Mouse (Mus musculus): ENCODE measurements around the gene Gli2. TPM values are rescaled to one million over a fixed set of nuclear protein-coding genes. Genes with fewer than 3 reads are reported as not detected.

Gli2 gene
- polyA plus RNA-seq, 1 experiment: 13.6 TPM

DNA sequence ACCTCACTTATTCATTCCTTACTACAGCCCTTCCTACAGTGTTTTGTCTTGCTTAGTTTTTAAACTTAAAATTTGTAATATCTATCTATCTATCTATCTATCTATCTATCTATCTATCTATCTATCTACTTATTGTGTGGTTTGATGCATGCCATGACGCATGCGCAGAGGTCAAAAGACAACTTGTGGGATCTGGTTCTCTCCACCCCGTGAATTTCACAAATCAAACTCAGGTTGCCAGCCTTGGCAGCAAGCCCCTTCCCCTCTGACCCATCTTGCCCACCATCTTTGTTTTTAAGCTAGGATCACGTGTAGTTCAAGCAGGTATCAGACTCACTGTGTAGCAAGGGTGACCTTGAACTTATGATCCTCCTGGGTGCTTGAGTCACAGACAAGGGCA is 22.9 kb upstream of the Gli2 start:
- TF ChIP-seq CTCF (IDR thresholded peaks at IDR 0.05; ENCODE audit: borderline replicate concordance, insufficient read depth, low read length): no peak
- TF ChIP-seq POLR2A (IDR thresholded peaks at IDR 0.05; ENCODE audit: low read depth, low read length): no peak
- H3K4me1 ChIP-seq (ENCODE audit: control insufficient read depth, insufficient read depth, low read length): no peaks in the 10 kb centered on the region
- no peak overlapping the region for H3K27ac ChIP-seq (ENCODE audit: insufficient read depth, low read length)
- no peak overlapping the region for H3K4me3 ChIP-seq (ENCODE audit: insufficient read depth, low read length)

DNA sequence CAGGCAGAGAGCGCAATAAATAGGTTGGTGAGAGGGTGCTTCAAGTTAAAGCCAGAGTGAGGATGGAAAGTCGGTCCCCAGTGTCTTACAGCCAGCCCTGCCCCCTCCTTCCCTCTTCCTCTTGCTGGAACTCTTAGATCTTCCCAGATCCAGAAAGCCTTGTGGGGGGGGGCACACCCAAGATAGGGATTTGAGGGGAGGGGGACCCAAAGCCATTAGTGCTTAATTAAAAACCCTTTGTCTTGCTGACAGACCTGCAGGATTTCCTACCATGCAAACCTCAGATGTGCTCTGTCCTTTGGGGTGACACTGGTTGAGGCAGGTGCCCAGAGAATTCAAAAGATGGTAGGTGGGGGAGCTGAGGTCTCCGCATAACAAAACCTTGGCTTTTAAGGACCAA is 22.5 kb upstream of the Gli2 start:
- H3K27ac ChIP-seq (ENCODE audit: insufficient read depth, low read length): no peak overlapping the region
- no peaks in the 10 kb centered on the region for H3K4me1 ChIP-seq (ENCODE audit: control insufficient read depth, insufficient read depth, low read length)
- TF ChIP-seq CTCF (IDR thresholded peaks at IDR 0.05; ENCODE audit: borderline replicate concordance, insufficient read depth, low read length) (no peak), POLR2A (IDR thresholded peaks at IDR 0.05; ENCODE audit: low read depth, low read length) (no peak)
- no peak overlapping the region for H3K4me3 ChIP-seq (ENCODE audit: insufficient read depth, low read length)

DNA sequence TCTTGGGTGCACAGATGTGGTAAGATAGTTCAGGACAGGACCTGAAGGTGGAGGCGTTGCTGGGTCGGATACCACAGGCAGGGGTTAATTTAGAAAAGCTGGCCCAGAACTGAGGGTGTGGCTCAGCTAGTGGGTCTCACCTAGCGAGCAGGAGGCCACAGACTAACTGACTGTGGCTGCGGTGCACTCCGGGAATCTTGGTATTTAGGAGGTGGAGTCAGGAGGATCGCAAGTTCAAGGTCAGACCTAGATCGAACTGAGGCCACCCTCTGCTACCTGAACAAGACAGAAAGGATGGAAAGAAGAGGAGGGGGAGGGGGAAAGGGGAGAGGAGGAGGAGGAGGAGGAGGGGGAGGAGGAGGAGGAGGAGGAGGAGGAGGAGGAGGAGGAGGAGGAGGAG is 22.1 kb upstream of the Gli2 start:
- no peaks in the 10 kb centered on the region for H3K4me1 ChIP-seq (ENCODE audit: control insufficient read depth, insufficient read depth, low read length)
- H3K27ac ChIP-seq (ENCODE audit: insufficient read depth, low read length): no peak overlapping the region
- no peak overlapping the region for H3K4me3 ChIP-seq (ENCODE audit: insufficient read depth, low read length)
- TF ChIP-seq CTCF (IDR thresholded peaks at IDR 0.05; ENCODE audit: borderline replicate concordance, insufficient read depth, low read length) (no peak), POLR2A (IDR thresholded peaks at IDR 0.05; ENCODE audit: low read depth, low read length) (no peak)

DNA sequence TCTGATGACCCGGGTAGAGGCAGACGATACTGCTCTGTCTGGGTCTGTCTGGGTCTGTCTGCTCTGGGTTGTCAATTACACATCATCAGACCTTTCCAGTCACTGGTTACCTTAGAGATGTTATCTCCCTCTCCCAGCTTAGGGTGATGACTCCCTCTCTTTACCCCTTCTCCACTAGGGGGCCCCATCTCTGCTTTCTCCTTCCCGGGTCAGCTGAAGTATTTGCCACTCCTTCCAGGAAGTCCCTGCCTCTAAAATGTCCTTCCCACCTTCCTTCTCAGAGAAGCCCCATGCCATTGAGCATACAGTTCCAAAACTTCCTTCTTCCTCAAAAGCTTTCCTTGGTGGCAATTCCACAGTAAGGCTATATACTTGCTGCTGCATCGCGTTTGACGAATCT is 21.5 kb upstream of the Gli2 start:
- TF ChIP-seq POLR2A (IDR thresholded peaks at IDR 0.05; ENCODE audit: low read depth, low read length): no peak
- no peaks in the 10 kb centered on the region for H3K4me1 ChIP-seq (ENCODE audit: control insufficient read depth, insufficient read depth, low read length)
- no peak overlapping the region for H3K27ac ChIP-seq (ENCODE audit: insufficient read depth, low read length)
- no peak overlapping the region for H3K4me3 ChIP-seq (ENCODE audit: insufficient read depth, low read length)

DNA sequence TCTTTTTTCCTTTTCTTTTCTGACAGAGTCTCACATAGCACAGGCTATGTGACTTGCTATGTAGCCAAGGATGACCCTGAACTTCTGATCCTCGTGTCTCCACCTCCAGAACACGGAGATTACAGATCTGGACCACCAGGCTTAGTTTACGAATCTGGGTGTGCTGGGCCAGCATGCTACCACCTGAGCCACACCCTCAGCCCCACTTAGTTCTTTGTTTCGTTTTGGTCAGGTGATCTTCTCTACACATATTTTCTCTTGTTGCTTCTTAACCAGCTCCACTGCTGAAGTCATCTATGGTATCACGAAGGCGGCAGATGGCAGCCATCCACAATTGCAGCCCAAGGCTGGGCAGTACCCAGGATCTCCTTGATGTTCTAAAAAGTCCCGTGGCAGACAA is 20.5 kb upstream of the Gli2 start:
- no peak for TF ChIP-seq CTCF (IDR thresholded peaks at IDR 0.05; ENCODE audit: borderline replicate concordance, insufficient read depth, low read length)
- TF ChIP-seq POLR2A (IDR thresholded peaks at IDR 0.05; ENCODE audit: low read depth, low read length): no peak
- Histone ChIP-seq H3K4me3 (ENCODE audit: insufficient read depth, low read length) (no peak overlapping the region), H3K4me1 (ENCODE audit: control insufficient read depth, insufficient read depth, low read length) (no peaks in the 10 kb centered on the region), H3K27ac (ENCODE audit: insufficient read depth, low read length) (no peak overlapping the region)

DNA sequence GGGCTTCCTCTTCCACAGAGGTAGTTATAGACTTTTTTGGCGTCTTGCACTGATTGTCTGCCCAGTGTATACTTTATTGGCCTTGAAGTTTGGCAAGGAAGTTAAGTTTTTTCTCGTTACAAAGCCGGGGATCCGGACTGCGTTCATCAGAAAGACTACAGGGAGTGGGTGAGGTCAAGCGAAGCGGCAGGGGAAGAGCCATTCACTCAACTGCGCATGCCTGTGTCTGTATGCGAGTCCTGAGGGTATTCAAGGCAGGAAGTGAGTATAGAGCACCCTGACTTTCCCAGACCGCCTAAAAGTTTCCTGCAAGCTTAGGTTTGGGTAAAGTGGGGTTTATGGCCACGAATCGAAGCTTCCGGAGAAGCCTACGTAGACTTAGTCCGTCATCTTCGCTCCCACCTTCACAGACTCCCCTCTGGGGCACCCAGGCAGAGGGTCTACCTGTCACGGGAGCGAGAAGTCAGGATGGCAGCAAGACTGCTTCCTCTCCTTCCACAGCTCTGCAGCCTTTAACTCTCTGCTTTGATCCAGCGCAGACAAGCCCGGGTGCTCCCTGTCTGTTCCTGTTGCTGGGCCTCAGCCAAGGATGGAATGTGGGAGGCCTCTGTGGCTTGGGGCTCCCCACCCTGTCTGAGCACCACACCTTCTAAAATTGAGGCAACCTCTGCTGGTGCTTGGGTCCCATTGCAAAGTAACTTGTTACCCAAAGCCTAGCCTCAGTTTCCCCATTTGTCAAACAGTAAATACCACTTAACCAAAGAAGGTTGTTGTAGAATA is 11.7 kb upstream of the Gli2 start:
- TF ChIP-seq POLR2A (IDR thresholded peaks at IDR 0.05; ENCODE audit: low read depth, low read length): no peak
- no peak for TF ChIP-seq CTCF (IDR thresholded peaks at IDR 0.05; ENCODE audit: borderline replicate concordance, insufficient read depth, low read length)
- H3K4me1 ChIP-seq (ENCODE audit: control insufficient read depth, insufficient read depth, low read length): no peaks in the 10 kb centered on the region
- no peak overlapping the region for H3K4me3 ChIP-seq (ENCODE audit: insufficient read depth, low read length)
- no peak overlapping the region for H3K27ac ChIP-seq (ENCODE audit: insufficient read depth, low read length)

DNA sequence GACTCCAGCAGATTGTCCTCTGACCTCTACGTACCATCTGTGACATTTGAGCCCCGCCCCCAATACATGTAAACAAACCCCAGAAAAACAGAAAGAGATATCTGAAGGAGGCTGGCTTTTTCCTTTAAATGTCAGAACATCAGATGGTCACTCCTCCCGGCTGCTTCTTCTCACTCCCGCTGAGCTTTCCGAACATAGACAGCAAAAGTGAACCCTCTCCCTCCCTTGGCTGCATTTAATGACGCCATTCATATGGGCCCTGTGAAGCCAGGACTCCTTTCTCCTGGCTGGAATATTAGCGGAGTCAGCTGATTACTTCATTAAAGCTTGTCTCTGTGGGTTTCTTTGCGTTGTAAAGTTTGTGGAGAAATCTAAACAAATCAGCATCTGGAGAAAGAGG is 3.1 kb upstream of the Gli2 start:
- Histone ChIP-seq H3K4me3 (ENCODE audit: insufficient read depth, low read length) (no peak overlapping the region), H3K27ac (ENCODE audit: insufficient read depth, low read length) (no peak overlapping the region), H3K4me1 (ENCODE audit: control insufficient read depth, insufficient read depth, low read length) (peaks cover 5% of the 10 kb centered on the region; the same call in 1 of the 2 replicates)
- TF ChIP-seq CTCF (IDR thresholded peaks at IDR 0.05; ENCODE audit: borderline replicate concordance, insufficient read depth, low read length) (no peak), POLR2A (IDR thresholded peaks at IDR 0.05; ENCODE audit: low read depth, low read length) (no peak)

DNA sequence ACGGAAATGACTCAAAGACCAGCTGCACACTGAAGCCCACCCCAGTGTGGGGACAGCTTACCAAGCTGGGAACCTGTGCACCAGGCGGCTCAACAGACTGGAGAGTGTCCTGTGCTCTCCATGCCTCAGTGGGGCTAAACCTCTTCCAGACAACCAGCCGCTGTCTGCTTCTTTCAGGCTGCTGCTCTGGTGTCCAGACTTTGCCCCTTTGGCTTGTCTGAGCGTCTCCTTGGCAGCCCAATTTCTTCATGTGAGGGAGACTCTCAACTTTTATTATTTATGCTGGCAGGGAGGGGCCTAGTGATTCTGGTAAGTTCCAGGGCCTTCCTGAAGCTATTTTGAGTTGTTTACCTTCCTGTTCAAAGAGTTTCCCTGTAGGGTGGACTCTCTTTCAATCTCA is 2.4 kb upstream of the Gli2 start:
- Histone ChIP-seq H3K4me3 (ENCODE audit: insufficient read depth, low read length) (no peak overlapping the region), H3K4me1 (ENCODE audit: control insufficient read depth, insufficient read depth, low read length) (peaks cover 9% of the 10 kb centered on the region; the same call in 1 of the 2 replicates), H3K27ac (ENCODE audit: insufficient read depth, low read length) (no peak overlapping the region)
- TF ChIP-seq POLR2A (IDR thresholded peaks at IDR 0.05; ENCODE audit: low read depth, low read length) (no peak), CTCF (IDR thresholded peaks at IDR 0.05; ENCODE audit: borderline replicate concordance, insufficient read depth, low read length) (no peak)

DNA sequence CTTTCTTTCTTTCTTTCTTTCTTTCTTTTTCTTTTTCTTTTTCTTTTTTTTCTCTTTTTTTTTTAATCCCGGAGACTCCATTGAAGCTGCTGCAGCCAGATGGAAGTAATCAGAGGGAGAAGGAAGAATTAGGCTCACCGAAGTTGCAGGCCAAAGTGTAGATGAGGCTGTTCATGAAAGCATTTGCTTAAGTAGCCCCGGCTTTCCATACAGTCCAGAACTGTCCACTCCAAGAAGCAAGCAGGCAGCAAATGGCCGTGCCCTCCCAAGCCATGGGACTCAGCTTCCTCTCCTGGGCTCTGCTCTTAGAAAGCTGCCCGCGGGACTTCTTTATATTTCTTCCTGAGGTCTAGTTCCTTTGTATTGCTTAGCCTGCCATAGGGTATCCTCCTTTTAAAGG is 1.0 kb upstream of the Gli2 start:
- no peak for TF ChIP-seq CTCF (IDR thresholded peaks at IDR 0.05; ENCODE audit: borderline replicate concordance, insufficient read depth, low read length)
- TF ChIP-seq POLR2A (IDR thresholded peaks at IDR 0.05; ENCODE audit: low read depth, low read length): no peak
- H3K4me1 ChIP-seq (ENCODE audit: control insufficient read depth, insufficient read depth, low read length): peaks cover 12% of the 10 kb centered on the region
- H3K4me3 ChIP-seq (ENCODE audit: insufficient read depth, low read length): no peak overlapping the region; the same call in 1 of the 2 replicates
- H3K27ac ChIP-seq (ENCODE audit: insufficient read depth, low read length): no peak overlapping the region; the same call in 1 of the 2 replicates

DNA sequence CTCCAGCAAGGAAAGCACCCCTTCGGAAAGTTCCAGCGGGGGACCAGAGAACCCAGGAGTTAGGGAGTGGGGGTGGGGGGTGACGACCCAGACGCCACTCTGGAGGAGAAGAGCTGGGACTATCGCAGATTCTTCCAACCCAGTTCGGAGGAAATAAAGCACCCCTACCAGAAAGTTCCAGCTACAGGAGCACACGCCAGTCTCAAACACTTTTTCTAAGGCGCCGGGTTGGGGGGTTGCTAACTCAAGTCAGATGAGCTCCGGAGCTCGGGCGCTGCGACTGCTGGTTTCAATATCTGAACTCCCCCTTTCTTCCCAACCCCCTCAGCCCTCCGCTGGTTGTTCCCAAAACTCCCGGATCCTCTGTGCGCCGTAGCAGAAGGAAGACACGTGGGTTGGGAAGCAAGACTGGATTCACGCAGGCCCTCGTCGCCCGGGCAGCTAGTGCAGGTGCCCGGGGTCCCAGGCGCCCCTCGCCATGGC is 494 bp upstream of the Gli2 start:
- H3K4me1 ChIP-seq (ENCODE audit: control insufficient read depth, insufficient read depth, low read length): peaks cover 12% of the 10 kb centered on the region
- peak overlapping the region; percentile 56 for H3K4me3 ChIP-seq (ENCODE audit: insufficient read depth, low read length)
- peak overlapping the region; percentile 42 for H3K27ac ChIP-seq (ENCODE audit: insufficient read depth, low read length)
- TF ChIP-seq POLR2A (IDR thresholded peaks at IDR 0.05; ENCODE audit: low read depth, low read length): 0 out of 2 replicates have a peak, but pooled peaks have one; percentile 27
- TF ChIP-seq CTCF (IDR thresholded peaks at IDR 0.05; ENCODE audit: borderline replicate concordance, insufficient read depth, low read length): no peak
